Mouse (Mus musculus) brain, embryonic 14.5 days (tissue): ENCODE results near the gene Gm48551.

ENCODE experiments used
- CTCF ChIP-seq: fragments of 200-500 bp; IDR thresholded peaks from 2 replicates; pipeline ENCODE4 v1.5.1; 2012; ENCODE audit warnings: inconsistent platforms, mild to moderate bottlenecking, moderate library complexity, borderline replicate concordance; ENCODE audit not compliant: insufficient read depth, insufficient read length; ENCODE audit errors: extremely low read depth
- POLR2A ChIP-seq: fragments of 200-500 bp; IDR thresholded peaks from 2 replicates; pipeline ENCODE4 v1.6.1; 2012; ENCODE audit warnings: mild to moderate bottlenecking, inconsistent platforms, borderline replicate concordance; ENCODE audit not compliant: poor library complexity, insufficient read depth, insufficient read length, severe bottlenecking; ENCODE audit errors: extremely low read depth

- no peak for TF ChIP-seq POLR2A
- TF ChIP-seq CTCF = no peak
Observed at GRCm38 (mm10) chr10:81404082-81404481, 19.8 kb downstream of the Gm48551 start.
